Mouse (Mus musculus) fat pad, adult 2 months (tissue): ENCODE results near the gene Tapbp.
"Not testable (repeated sequence)": the region's sequence is repeated elsewhere in the genome, so short reads cannot be mapped to it uniquely, and the experiment has no call there.

Source experiments
- DNase-seq: peaks from one replicate; pipeline ENCODE4 v3.0.0-alpha.2; 2011; ENCODE audit warnings: low read depth, low spot score; ENCODE audit errors: extremely low read depth

Gene Tapbp

GRCm38 (mm10) chr17:33903911-33904651, 11.6 kb upstream of the Tapbp start:
- not testable (repeated sequence) for DNase-seq

- not testable (repeated sequence) for DNase-seq
Measured at GRCm38 (mm10) chr17:33904835-33905234, 10.9 kb upstream of the Tapbp start, which contains the start of gene Platr17. Gene Platr17 (plus strand): TSS chr17:33905135.

DNA sequence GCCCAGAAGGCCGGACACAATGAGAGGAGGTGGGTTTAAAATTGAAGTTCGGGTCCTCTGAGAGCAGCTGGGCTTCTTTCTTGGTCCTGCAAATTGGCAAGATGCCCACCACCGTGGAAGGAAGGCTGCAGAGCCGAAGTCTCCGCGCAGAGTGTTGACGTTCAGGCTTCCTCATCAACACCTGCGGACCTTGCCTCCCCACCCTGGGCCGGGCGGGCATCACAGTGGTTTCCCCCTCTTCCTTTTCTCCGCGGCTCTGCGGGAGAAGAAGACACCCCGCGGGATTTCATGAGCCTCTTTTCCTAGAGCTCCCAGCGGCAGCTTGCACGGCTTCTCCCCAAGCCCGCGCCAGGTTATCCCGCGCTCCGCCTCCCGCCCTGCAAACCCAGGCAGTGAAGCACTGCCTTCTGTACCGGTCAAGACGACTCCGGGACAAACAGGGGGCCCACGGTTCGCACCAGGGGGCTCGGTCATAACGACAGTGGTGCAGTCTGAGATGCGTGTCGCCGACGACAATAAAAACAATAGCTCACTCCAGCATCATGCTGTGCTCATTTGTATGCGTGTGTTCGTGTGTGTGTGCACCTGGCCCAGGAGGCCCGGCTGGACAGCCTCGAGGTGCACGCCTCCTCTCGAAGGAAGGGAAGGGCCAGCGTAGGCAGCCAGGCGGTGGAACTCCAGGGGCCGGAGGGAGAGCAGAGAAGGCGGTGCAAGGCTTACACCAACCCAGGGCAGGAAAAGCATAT, 7.2 kb upstream of the Tapbp start:
- no peak for DNase-seq

DNA sequence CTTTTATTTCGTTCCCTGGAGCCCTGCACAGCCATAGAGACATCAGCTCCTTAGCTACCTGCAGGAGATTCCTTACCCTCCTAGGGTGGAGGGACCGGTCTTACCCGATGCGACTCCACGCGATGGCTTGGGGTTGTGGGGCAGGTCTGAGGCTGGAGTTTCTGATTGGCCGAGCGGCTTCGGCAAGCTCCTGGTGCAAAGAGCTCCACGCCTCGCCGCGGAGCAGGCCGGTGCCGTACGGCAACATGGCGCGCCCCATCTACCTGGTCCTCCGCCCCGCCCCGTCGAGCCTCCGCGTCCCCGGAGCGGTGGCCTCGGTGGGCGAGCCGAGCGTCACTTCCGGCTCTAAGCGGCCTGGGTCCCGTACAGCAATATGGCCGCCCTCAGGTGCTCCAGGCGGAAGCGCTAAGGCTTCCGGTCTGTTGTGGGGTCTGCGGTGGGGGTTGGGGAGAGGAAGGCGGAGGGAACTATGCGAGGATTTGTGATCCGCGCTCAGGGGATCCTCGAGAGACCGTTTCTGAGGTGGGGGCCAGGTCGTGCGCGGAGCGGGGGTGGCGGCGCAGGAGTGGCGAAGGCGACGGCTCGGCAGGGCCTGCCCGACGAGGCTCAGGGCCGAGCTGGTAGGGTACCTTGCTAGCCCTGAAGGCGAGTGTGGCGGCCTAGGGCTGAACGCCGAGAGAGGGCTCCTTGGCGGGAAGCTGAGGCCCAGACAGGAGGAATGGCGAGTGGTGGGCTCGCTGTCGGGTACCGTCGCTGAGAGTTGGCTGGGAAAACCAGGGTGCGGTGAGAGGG, 6.4 kb upstream of the Tapbp start, which contains the start of gene Daxx:
Gene Daxx (plus strand): TSS at position 338 of the 792 bp plus-strand sequence.
- peak; percentile 80 for DNase-seq

- DNase-seq: no peak
Measured at GRCm38 (mm10) chr17:33909869-33910250, 5.8 kb upstream of the Tapbp start.

DNA sequence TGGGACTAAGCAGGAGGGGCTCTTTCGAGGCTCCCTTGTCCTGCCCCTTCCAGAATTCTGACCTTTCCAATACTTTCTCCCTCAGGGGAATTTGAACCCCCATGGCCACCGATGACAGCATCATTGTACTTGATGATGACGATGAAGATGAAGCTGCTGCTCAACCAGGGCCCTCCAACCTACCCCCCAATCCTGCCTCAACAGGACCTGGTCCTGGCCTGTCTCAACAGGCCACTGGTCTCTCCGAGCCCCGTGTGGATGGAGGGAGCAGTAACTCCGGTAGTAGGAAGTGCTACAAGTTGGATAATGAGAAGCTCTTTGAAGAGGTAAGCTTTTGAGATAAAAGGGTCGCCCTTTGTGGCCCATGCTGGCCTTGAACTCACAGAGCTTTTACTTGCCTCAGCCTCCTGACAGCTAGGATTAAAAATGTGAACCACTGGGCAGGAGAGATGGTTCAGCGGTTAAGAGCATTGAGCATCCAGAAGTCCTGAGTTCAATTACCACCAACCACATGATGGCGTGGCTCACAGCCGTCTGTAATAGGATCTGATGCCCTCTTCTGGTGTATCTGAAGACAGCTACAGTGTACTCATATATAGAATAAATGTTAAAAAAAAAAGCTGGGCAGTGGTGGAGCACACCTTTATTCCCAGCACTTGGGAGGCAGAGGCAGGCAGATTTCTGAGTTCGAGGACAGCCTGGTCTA, 5.2 kb upstream of the Tapbp start:
- DNase-seq: no peak

DNA sequence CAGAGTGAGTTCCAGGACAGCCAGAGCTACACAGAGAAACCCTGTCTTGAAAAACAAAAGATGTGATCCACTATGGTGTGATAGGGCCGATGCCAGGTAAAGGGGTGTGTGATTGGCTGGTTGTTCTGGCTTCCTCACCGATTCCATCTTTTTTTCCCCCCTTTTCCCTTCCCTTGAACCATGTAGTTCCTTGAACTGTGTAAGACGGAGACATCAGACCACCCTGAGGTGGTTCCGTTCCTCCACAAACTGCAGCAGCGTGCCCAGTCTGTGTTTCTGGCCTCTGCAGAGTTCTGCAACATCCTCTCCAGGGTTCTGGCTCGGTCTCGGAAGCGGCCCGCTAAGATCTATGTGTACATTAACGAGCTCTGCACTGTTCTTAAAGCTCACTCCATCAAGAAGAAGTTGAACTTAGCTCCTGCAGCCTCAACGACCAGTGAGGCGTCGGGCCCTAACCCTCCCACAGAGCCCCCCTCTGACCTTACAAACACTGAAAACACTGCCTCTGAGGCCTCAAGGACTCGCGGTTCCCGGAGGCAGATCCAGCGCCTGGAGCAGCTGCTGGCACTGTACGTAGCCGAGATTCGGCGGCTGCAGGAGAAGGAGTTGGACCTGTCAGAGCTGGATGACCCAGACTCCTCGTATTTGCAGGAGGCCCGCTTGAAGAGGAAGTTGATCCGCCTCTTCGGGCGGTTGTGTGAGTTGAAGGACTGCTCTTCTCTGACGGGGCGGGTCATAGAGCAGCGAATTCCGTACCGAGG, 4.5 kb upstream of the Tapbp start:
- DNase-seq: no peak

DNA sequence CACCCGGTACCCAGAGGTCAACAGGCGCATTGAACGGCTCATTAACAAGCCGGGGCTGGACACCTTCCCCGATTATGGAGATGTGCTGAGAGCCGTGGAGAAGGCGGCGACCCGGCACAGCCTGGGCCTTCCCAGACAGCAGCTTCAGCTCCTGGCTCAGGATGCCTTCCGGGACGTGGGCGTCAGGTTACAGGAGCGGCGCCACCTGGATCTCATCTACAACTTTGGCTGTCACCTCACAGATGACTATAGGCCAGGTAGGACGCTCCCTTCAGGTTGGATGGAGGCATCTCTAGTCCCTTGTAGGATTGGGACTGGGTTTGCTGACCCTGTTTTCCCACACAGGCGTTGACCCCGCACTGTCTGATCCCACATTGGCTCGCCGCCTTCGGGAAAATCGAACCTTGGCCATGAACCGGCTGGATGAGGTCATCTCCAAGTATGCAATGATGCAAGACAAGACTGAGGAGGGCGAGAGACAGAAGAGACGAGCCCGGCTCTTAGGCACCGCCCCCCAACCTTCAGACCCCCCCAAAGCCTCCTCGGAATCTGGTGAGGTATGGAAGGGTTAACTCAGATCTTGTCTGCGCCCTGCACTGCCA, 3.8 kb upstream of the Tapbp start:
- DNase-seq: no peak

DNA sequence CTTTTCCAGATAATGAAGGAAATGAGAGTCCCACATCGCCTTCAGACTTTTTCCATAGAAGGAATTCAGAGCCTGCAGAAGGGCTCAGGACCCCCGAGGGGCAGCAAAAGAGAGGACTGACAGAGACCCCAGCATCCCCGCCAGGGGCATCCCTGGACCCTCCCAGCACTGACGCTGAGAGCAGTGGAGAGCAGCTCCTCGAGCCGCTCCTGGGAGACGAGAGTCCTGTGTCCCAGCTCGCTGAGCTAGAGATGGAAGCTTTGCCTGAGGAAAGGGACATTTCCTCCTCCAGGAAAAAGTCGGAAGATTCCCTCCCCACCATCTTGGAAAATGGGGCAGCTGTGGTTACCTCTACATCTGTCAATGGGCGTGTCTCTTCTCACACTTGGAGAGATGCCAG, 2.4 kb upstream of the Tapbp start:
- DNase-seq: no peak

DNA sequence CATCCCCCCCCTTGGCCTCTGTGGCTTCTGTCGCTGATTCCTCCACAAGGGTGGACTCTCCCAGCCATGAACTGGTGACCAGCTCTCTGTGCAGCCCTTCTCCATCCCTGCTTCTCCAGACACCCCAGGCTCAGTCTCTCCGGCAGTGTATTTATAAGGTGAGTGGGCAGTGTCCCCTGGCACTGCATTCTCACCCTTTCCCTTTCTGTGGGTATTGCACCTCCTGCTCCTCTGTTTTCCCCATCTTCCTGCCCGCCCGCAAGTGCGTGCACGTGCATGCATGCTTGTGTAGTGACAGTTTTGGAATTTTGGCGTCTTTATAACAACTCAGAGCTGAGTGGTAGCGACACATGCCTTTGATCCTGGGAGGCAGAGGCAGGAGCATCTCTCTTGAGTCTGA, 1.8 kb upstream of the Tapbp start:
- no peak for DNase-seq

GRCm38 (mm10) chr17:33914969-33915391, 719 bp upstream of the Tapbp start:
- DNase-seq: no peak

- no peak for DNase-seq
Measured at GRCm38 (mm10) chr17:33916294-33916693, 595 bp downstream of the Tapbp start.

- DNase-seq: no peak
Measured at GRCm38 (mm10) chr17:33916847-33917655, 1.4 kb downstream of the Tapbp start.

DNA sequence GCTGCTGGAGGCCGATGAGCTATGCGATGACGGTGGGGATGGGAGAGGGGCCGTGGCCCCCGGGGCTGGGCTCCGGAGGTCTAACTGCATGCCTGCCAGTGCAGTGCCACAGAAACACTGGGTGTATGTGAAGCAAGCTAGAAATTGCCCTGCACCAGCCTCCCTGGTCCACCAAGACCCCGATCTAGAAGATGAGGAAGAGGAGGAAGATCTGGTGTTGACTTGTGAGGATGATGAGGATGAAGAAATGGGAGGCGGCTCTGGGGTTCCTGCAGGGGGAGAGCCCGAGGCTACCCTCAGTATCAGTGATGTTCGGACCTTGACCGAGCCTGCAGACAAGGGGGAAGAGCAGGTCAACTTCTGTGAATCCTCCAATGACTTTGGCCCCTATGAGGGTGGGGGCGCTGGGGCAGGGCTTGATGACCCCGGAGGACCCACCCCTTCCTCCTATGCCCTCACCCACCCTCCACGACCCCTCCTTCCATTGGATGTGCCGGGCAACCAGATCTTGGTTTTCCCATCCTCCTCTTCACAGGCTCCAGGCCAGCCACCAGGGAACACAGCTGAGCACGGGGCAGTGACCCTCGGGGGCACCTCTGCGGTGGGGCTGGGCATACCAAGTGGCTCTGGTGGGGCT, 2.1 kb downstream of the Tapbp start:
- DNase-seq: no peak

DNA sequence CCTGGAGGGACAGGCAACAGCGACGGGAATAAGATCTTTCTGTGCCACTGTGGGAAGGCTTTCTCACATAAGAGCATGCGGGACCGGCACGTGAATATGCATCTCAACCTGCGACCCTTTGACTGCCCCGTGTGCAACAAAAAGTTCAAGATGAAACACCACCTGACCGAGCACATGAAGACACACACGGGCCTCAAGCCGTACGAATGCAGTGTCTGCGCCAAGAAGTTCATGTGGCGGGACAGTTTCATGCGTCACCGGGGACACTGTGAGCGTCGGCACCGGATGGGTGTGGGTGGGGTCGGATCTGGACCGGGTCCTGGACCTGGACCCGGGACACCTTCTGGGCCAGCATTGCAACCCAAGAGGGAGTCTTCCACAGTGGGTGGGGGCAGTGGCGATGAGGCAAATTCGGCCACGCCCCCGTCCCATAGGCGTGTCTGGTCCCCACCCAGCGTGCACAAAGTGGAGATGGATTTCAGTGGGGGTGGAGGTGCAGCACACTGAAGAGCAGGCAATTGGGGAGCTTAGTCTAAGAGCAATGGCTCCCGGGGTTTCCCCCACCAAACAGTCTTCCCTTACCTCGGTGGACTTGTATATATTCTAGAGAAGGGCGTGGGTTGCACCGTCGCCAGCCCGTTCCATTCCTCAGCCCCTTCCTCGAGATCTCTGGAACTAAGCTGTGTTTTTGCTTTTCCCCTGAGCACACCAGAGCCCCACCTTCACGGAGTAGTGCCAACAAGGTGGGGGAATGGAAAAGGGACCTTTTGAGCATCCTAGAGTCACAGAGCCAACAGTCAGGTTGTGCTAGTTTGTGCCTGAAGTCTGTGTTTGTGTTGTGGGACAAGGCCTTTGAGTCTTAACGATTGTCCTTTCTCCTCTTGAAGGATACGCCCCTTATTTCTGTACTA, 2.8 kb downstream of the Tapbp start:
- no peak for DNase-seq

DNA sequence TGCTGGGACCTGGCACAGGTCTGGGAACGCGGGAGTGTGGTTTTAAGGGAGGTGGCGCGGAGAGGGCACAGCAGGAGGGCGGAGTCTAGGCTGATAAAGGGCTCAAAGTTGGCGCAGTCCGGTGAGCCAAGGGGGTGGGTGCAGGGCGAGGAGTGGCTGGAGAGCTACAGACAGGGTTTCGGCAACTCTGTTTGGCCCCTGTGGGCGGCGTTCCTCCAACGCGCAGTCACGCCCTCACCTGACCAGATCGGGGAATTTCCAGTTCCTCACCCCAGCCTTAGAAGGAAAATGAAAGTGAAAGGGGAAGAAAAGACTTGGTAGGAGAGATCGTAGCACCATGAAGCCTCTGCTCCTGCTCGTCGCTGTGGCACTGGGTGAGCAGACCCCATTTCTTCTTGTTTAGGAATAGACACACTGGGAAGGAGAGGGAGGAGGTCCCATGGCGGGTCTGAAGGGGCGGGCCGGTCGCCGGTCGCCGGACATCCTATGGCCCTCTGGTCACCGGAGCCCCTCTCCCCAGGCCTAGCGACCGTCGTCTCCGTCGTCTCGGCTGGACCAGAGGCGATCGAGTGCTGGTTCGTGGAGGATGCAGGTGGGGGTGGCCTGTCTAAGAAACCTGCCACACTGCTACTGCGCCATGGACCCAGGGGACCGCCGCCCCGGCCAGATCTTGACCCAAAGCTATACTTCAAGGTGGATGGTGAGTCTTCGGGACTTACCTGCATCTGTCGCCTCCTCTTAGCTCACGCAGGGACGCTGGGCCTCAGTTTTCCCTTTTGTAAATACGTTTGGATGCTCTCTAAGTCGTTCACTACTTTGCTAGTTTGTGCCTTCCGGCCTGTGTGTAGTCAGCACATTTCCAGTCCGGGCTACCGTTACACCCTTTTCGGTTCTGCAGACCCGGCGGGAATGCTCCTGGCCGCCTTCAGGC, 3.9 kb downstream of the Tapbp start:
- DNase-seq: no peak
